Mouse (Mus musculus) B cell, adult (primary cell): Measurements from ENCODE around the gene Atp6v0e. TPM values are rescaled to one million over a fixed set of nuclear protein-coding genes. Genes with fewer than 3 reads are reported as not detected.

Source experiments
- total RNA-seq: library from RNA; stranded (reverse); gene quantifications from 4 replicates; pipeline ENCODE4 v1.2.4, GENCODE M21; 2023; ENCODE audit not compliant: inconsistent age

Gene Atp6v0e
- 114 to 137 TPM (median 133 TPM) in 4 replicates for total RNA-seq

DNA sequence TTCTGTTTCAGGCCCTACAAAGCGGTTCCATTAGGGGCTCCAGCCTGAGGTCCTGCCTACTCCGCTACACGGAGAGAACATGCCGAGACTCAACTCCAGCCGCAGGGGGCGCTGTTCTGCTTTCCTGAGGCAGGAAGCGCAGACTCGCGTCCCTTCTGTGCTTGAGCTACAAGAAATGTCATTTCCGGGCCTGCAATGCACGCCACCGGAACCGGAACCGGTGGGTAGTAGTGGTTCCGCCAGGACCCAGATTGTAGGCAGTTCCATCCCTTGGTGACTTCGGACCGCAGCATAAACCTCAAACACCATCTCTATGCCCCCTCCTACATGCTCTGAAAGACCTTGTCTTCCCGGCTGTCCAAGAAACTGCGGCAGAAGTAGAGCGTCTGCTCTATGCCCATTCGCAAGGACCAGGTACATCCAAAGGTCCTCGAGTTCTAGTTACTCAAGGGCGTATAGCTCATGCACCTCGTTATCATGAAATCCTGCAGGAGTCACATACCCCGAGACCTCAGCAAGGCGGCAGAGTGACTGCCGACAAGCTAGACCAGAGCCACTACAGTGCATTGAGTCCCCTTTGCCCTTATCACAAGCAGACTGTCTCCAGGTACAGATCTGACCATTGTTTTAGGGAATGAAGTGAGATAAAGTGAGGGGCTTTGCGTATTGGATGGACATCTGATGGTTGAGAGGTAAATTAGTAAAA, at the start of gene Atp6v0e:
Gene Atp6v0e, plus strand, starts transcription at position 254 of the 706 bp plus-strand sequence.

DNA sequence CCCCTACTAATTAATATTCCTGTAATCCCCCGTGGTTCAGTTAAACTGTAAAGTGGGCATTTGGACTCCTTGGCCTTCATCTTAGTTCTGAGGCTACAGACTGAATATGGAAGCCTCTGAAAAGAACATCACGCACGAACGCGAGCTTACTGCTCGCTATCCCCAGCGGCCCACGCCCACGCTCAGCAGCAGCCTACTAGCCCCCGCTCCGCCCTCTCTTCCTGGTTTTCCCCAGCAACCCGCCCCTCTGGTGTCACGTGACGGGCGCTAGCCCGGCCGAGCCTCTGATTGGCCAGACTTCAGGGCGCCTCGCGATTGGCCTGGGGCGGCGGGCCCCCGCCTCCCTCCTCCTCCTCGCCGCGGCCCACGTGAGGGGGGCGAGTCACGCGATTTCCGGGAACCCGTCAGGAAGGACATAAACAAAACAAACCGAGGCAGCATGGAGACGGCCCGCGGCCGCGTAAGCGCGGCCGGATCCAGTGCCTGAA, 52.3 kb downstream of the Atp6v0e start, which contains the start of gene Crebrf:
Gene Crebrf, plus strand, starts transcription at position 380 of the 488 bp plus-strand sequence.

Other genes starting within 250 kb of the Atp6v0e start
- 0.10 to 0.45 TPM (median 0.26 TPM) in 4 replicates for gene Neurl1b, start 248.4 kb upstream of the Atp6v0e start, total RNA-seq
- 41.0 to 46.0 TPM (median 44.5 TPM) in 4 replicates for gene Ergic1, start 101.7 kb upstream of the Atp6v0e start, total RNA-seq
- gene Dusp1, start 101.1 kb upstream of the Atp6v0e start, total RNA-seq = 675 to 870 TPM (median 790 TPM) in 4 replicates
- gene Crebrf, start 52.4 kb downstream of the Atp6v0e start, total RNA-seq = 114 to 129 TPM (median 121 TPM) in 4 replicates
- 41.7 to 57.4 TPM (median 48.1 TPM) in 4 replicates for gene Bnip1, start 117.8 kb downstream of the Atp6v0e start, total RNA-seq
- gene Nkx2-5, start 181.8 kb downstream of the Atp6v0e start, total RNA-seq = not detected in 4 replicates